Mouse (Mus musculus): Measurements from ENCODE around the gene Tmem141.

DNA sequence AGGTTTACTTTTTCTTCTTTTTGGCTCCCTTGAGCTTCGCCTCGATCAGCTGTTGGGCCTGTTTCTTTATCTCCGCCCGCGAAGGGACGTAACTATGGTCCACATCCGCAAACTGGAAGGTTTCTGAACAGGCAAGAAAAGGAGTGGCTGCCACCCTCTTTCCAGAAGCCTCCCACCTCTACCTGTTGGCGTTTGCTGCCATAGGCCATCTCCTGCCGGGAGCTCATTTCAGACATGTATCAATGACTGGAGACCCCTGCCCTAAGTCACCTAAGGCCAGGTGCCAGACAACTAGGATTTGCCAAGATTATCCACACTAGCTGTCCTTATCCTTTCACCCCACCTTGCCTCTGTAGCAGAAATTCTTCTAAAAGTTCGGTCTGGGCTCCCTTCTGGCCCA is 13.1 kb downstream of the Tmem141 start:
- TF ChIP-seq TAL1 (IDR thresholded peaks at IDR 0.05; ENCODE audit: low read length) (no peak), GATA1 (IDR thresholded peaks at IDR 0.05; ENCODE audit: low read length) (no peak)

Data from erythroblast, embryonic 14.5 days (primary cell).